Mouse (Mus musculus): ENCODE measurements around the gene Nck1.

DNA sequence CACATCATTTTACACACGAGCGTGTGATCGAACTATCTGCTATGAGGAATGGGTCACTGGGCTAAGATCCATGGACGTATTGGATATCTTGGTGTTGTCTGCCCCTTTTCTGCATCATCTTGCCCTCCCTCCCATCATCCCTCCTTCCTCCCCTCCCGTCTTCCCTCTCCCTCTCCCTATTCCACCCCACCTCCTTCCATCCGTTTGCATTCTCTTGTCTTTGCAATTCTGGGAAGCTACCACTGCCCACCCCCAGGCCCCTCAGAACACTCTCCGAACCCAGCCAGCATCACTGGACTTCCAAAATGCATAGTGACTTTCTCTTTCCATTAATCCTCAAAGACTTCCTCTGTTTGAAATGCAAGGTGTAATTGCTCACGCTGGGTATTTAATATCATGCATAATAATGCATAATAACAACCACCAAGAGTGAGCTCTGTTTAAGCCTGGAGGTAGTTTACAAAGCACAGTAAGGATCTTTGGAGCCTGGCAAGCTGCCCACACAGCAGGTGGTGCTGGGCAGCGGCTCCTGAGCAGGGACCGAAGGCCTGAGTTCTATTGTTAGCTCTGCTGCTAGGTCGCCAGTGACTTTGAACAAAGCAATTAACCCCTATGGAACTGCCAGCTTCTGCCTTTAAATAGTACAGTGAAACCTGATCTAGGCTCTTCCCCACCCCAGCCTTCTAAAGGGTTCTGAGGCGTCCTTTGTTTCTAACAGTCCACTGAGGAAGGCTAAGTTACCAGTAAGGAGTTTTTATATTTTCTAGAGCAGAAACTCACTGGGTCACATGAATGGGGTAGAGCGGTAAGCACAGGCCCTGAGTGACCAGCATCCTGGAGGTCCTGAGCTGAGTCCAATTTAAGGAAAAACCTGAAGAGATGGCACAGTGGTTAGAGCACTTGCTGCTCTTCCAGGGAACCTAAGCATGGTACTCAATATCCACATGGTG, 35.9 kb upstream of the Nck1 start:
- no peak for TF ChIP-seq CTCF (IDR thresholded peaks at IDR 0.05; ENCODE audit: borderline replicate concordance, insufficient read depth, low read length)
- TF ChIP-seq POLR2A (IDR thresholded peaks at IDR 0.05; ENCODE audit: low read depth, low read length): no peak

All from embryonic fibroblast, embryonic 13.5 days (primary cell).